Mouse (Mus musculus) megakaryocyte, adult 5-6 weeks (primary cell): ENCODE results near the gene Prkcb. TPM values are rescaled to one million over a fixed set of nuclear protein-coding genes. Genes with fewer than 3 reads are reported as not detected.

Source experiments
- ATAC-seq: 2 replicates; pipeline ENCODE4 v1.8.0; 2016; ENCODE audit warnings: mild to moderate bottlenecking, inconsistent platforms; ENCODE audit not compliant: poor library complexity, severe bottlenecking
- total RNA-seq, 2 experiments: library from RNA; stranded (forward) in 1 of 2; stranded (reverse) in 1 of 2; fragments of 153-499, 151-499 nt in 1 of 2; fragments of 221-1000, 200-1000 nt in 1 of 2; gene quantifications; 2 replicates each; pipeline versions ENCODE4 v1.2.3 to v1.2.4; 2015 to 2017

Prkcb gene
- total RNA-seq, 2 experiments from 2014 or later, result 85.9 to 135 TPM

GRCm38 (mm10) chr7:122652523-122652922, 364.0 kb downstream of the Prkcb start:
- ATAC-seq, result no peak

- no peak for ATAC-seq
Observed at GRCm38 (mm10) chr7:122656671-122657070, 368.1 kb downstream of the Prkcb start.

- no peak for ATAC-seq
Observed at GRCm38 (mm10) chr7:122657423-122658126, 369.0 kb downstream of the Prkcb start.

GRCm38 (mm10) chr7:122665311-122666049, 376.9 kb downstream of the Prkcb start:
- ATAC-seq, result no peak

GRCm38 (mm10) chr7:122667903-122668302, 379.4 kb downstream of the Prkcb start:
- ATAC-seq, result no peak

GRCm38 (mm10) chr7:122670442-122670872, 381.9 kb downstream of the Prkcb start, which contains the start of gene Cacng3:
Gene Cacng3, plus strand, starts transcription at chr7:122670492.
- ATAC-seq, result no peak

GRCm38 (mm10) chr7:122670873-122671641, 382.5 kb downstream of the Prkcb start:
- peak; percentile 77 for ATAC-seq

- ATAC-seq, result no peak
Observed at GRCm38 (mm10) chr7:122672981-122673380, 384.4 kb downstream of the Prkcb start.

- ATAC-seq, result no peak
Observed at GRCm38 (mm10) chr7:122675207-122675606, 386.7 kb downstream of the Prkcb start.

Other genes starting within 250 kb of the Prkcb start
- 14.3 and 16.3 TPM in 2 replicates for gene Ubfd1, start 221.6 kb upstream of the Prkcb start, total RNA-seq (2015)
- gene Ubfd1, start 221.6 kb upstream of the Prkcb start, total RNA-seq (2017), result 14.4 and 15.0 TPM in 2 replicates
- 1.0 and 1.5 TPM in 2 replicates for gene Ears2, start 221.5 kb upstream of the Prkcb start, total RNA-seq (2015)
- 0.98 and 1.3 TPM in 2 replicates for gene Ears2, start 221.5 kb upstream of the Prkcb start, total RNA-seq (2017)
- 128 and 133 TPM in 2 replicates for gene Ndufab1, start 186.9 kb upstream of the Prkcb start, total RNA-seq (2015)
- 36.2 and 69.0 TPM in 2 replicates for gene Ndufab1, start 186.9 kb upstream of the Prkcb start, total RNA-seq (2017)
- 15.4 and 15.7 TPM in 2 replicates for gene Palb2, start 155.8 kb upstream of the Prkcb start, total RNA-seq (2015)
- 8.1 and 11.5 TPM in 2 replicates for gene Palb2, start 155.8 kb upstream of the Prkcb start, total RNA-seq (2017)
- gene Dctn5, start 155.7 kb upstream of the Prkcb start, total RNA-seq (2015), result 64.7 and 75.2 TPM in 2 replicates
- 81.3 and 94.4 TPM in 2 replicates for gene Dctn5, start 155.7 kb upstream of the Prkcb start, total RNA-seq (2017)
- gene Plk1, start 129.3 kb upstream of the Prkcb start, total RNA-seq (2015), result 46.9 and 48.0 TPM in 2 replicates
- 52.6 and 60.9 TPM in 2 replicates for gene Plk1, start 129.3 kb upstream of the Prkcb start, total RNA-seq (2017)
- not detected in 2 replicates for gene Ern2, start 102.5 kb upstream of the Prkcb start, total RNA-seq (2015)
- not detected in 2 replicates for gene Ern2, start 102.5 kb upstream of the Prkcb start, total RNA-seq (2017)
- gene Chp2, start 69.3 kb upstream of the Prkcb start, total RNA-seq (2015), result 0.27 TPM in 1 of 2 replicates, not detected in the other
- 0.18 and 0.94 TPM in 2 replicates for gene Chp2, start 69.3 kb upstream of the Prkcb start, total RNA-seq (2017)